Mouse (Mus musculus) midbrain, embryonic 12.5 days (tissue): ENCODE results near the gene Fam19a2. TPM values are rescaled to one million over a fixed set of nuclear protein-coding genes. Genes with fewer than 3 reads are reported as not detected.

ENCODE experiments used
- ATAC-seq: fragments of 200-750 bp; cut with Nextera tagmentation; 2 replicates; pipeline ENCODE4 v1.8.0; 2017; ENCODE audit warnings: low read depth, moderate TSS enrichment, moderate library complexity; ENCODE audit not compliant: low FRiP score
- H3K27ac ChIP-seq: fragments of 300-500 bp; sonication (generic); replicated peaks from 2 replicates; pipeline ENCODE4 v1.5.1; 2016; ENCODE audit warnings: mild to moderate bottlenecking
- H3K27me3 ChIP-seq: fragments of 300-500 bp; sonication (generic); 2 replicates; pipeline ENCODE4 v1.6.1; 2016; ENCODE audit warnings: mild to moderate bottlenecking
- H3K36me3 ChIP-seq: fragments of 300-500 bp; sonication (generic); 2 replicates; pipeline ENCODE4 v1.6.1; 2016
- H3K4me1 ChIP-seq: fragments of 300-500 bp; sonication (generic); 2 replicates; pipeline ENCODE4 v1.6.1; 2016
- H3K4me2 ChIP-seq: fragments of 300-500 bp; sonication (generic); replicated peaks from 2 replicates; pipeline ENCODE4 v1.6.1; 2016; ENCODE audit warnings: mild to moderate bottlenecking, moderate library complexity
- H3K4me3 ChIP-seq: fragments of 300-500 bp; sonication (generic); 2 replicates; pipeline ENCODE4 v1.5.1; 2016; ENCODE audit warnings: mild to moderate bottlenecking
- H3K9ac ChIP-seq: fragments of 300-500 bp; sonication (generic); replicated peaks from 2 replicates; pipeline ENCODE4 v1.6.1; 2016; ENCODE audit warnings: mild to moderate bottlenecking, moderate library complexity
- H3K9me3 ChIP-seq: fragments of 300-500 bp; sonication (generic); 2 replicates; pipeline ENCODE4 v1.6.1; 2016; ENCODE audit warnings: mild to moderate bottlenecking
- WGBS: fragments of 180-500 bp; shearing (Covaris S2); methylation state at CpG from one replicate; pipeline ENCODE4 v1.1.7; 2016; 5-methylcytosine and 5-hydroxymethylcytosine counted together
- polyA plus RNA-seq: library from polyadenylated mRNA; unstranded; fragments of >200 nt; fragmentation: Nextera tagmentation; extraction: Ambion mirVana; gene quantifications from 2 replicates; pipeline ENCODE4 v1.2.1, GENCODE M21; 2016

The Fam19a2 gene
- 11.3 and 12.6 TPM in 2 replicates for polyA plus RNA-seq

- Histone ChIP-seq H3K36me3 (no peaks in the 10 kb centered on the region), H3K4me1 (peaks cover 16% of the 10 kb centered on the region; the same call in 1 of the 2 replicates), H3K4me3 (peak within 1 kb of the TSS; percentile 61), H3K9ac (peak within 1 kb of the TSS; percentile 62), H3K27ac (peak within 1 kb of the TSS; percentile 35; the same call in 1 of the 2 replicates), H3K9me3 (no peaks in the 10 kb centered on the region), H3K27me3 (peaks cover 27% of the 10 kb centered on the region), H3K4me2 (peak within 1 kb of the TSS; percentile 92)
- WGBS = under 1% methylated on average over 12 of the region's 12 CpGs
- peak; percentile 64 for ATAC-seq
Observed at GRCm38 (mm10) chr10:123263876-123264309, at the start of gene Fam19a2. Gene Fam19a2, plus strand, starts transcription at chr10:123263996.

- Histone ChIP-seq H3K27me3 (no peaks in the 10 kb centered on the region), H3K4me1 (no peaks in the 10 kb centered on the region), H3K9me3 (no peaks in the 10 kb centered on the region), H3K36me3 (no peaks in the 10 kb centered on the region), H3K27ac (no peak overlapping the region), H3K4me2 (no peak overlapping the region), H3K4me3 (no peak overlapping the region), H3K9ac (no peak overlapping the region)
- WGBS = 95% methylated on average over 5 of the region's 5 CpGs
- no peak for ATAC-seq
Observed at GRCm38 (mm10) chr10:123222785-123223184, 41.0 kb upstream of the Fam19a2 start.

- H3K4me2 ChIP-seq = no peak overlapping the region
- no peak overlapping the region for H3K27ac ChIP-seq
- no peak overlapping the region for H3K4me3 ChIP-seq
- H3K27me3 ChIP-seq = no peaks in the 10 kb centered on the region
- no peak overlapping the region for H3K9ac ChIP-seq
- 91% methylated on average over 5 of the region's 5 CpGs for WGBS
- ATAC-seq = no peak
- no peaks in the 10 kb centered on the region for H3K9me3 ChIP-seq
- no peaks in the 10 kb centered on the region for H3K36me3 ChIP-seq
- no peaks in the 10 kb centered on the region for H3K4me1 ChIP-seq
Observed at GRCm38 (mm10) chr10:123229420-123229819, 34.4 kb upstream of the Fam19a2 start.

GRCm38 (mm10) chr10:123248063-123248462 lies 15.7 kb upstream of the Fam19a2 start:
- no peaks in the 10 kb centered on the region for H3K4me1 ChIP-seq
- no peak overlapping the region for H3K4me2 ChIP-seq
- no peaks in the 10 kb centered on the region for H3K27me3 ChIP-seq
- H3K36me3 ChIP-seq = no peaks in the 10 kb centered on the region
- no peak for ATAC-seq
- H3K27ac ChIP-seq = no peak overlapping the region
- H3K4me3 ChIP-seq = no peak overlapping the region
- H3K9me3 ChIP-seq = no peaks in the 10 kb centered on the region
- no peak overlapping the region for H3K9ac ChIP-seq
- WGBS = 91% methylated on average over 6 of the region's 6 CpGs

GRCm38 (mm10) chr10:123251904-123252303 lies 11.9 kb upstream of the Fam19a2 start:
- H3K27ac ChIP-seq = no peak overlapping the region
- no peak overlapping the region for H3K4me2 ChIP-seq
- H3K9me3 ChIP-seq = no peaks in the 10 kb centered on the region
- H3K4me1 ChIP-seq = no peaks in the 10 kb centered on the region
- no peak overlapping the region for H3K9ac ChIP-seq
- H3K27me3 ChIP-seq = no peaks in the 10 kb centered on the region
- no peak for ATAC-seq
- 86% methylated on average over 9 of the region's 9 CpGs for WGBS
- H3K4me3 ChIP-seq = no peak overlapping the region
- H3K36me3 ChIP-seq = no peaks in the 10 kb centered on the region

GRCm38 (mm10) chr10:123254299-123254698 lies 9.5 kb upstream of the Fam19a2 start:
- Histone ChIP-seq H3K4me1 (no peaks in the 10 kb centered on the region), H3K4me3 (no peak overlapping the region), H3K9ac (no peak overlapping the region), H3K27me3 (no peaks in the 10 kb centered on the region), H3K9me3 (no peaks in the 10 kb centered on the region), H3K36me3 (no peaks in the 10 kb centered on the region), H3K27ac (no peak overlapping the region), H3K4me2 (no peak overlapping the region)
- ATAC-seq = no peak
- 41% methylated on average over 5 of the region's 5 CpGs for WGBS

- H3K27me3 ChIP-seq = no peaks in the 10 kb centered on the region
- 79% methylated on average over 7 of the region's 7 CpGs for WGBS
Observed at GRCm38 (mm10) chr10:123255674-123256348, 8.0 kb upstream of the Fam19a2 start.

GRCm38 (mm10) chr10:123264461-123265191 lies 830 bp downstream of the Fam19a2 start:
- peak overlapping the region; percentile 92 for H3K4me2 ChIP-seq
- H3K36me3 ChIP-seq = no peaks in the 10 kb centered on the region
- peak overlapping the region; percentile 62 for H3K9ac ChIP-seq
- peaks cover 27% of the 10 kb centered on the region for H3K27me3 ChIP-seq
- ATAC-seq = peak; percentile 74
- H3K9me3 ChIP-seq = no peaks in the 10 kb centered on the region
- WGBS = under 1% methylated on average over 82 of the region's 84 CpGs
- H3K4me1 ChIP-seq = peaks cover 16% of the 10 kb centered on the region; the same call in 1 of the 2 replicates
- peak overlapping the region; percentile 61 for H3K4me3 ChIP-seq
- H3K27ac ChIP-seq = peak overlapping the region; percentile 35; the same call in 1 of the 2 replicates

More at GRCm38 (mm10) chr10:123255674-123256348, 8.0 kb upstream of the Fam19a2 start:
- Histone ChIP-seq H3K4me3 (no peak overlapping the region), H3K4me1 (no peaks in the 10 kb centered on the region), H3K36me3 (no peaks in the 10 kb centered on the region), H3K27ac (no peak overlapping the region), H3K9ac (no peak overlapping the region), H3K9me3 (no peaks in the 10 kb centered on the region), H3K4me2 (no peak overlapping the region)
- ATAC-seq = no peak

GRCm38 (mm10) chr10:123265241-123265790 lies 1.5 kb downstream of the Fam19a2 start:
- peaks cover 16% of the 10 kb centered on the region; the same call in 1 of the 2 replicates for H3K4me1 ChIP-seq
- peak overlapping the region; percentile 92 for H3K4me2 ChIP-seq
- peaks cover 27% of the 10 kb centered on the region for H3K27me3 ChIP-seq
- H3K9ac ChIP-seq = peak overlapping the region; percentile 62
- peak overlapping the region; percentile 61 for H3K4me3 ChIP-seq
- H3K9me3 ChIP-seq = no peaks in the 10 kb centered on the region
- WGBS = under 1% methylated on average over 42 of the region's 50 CpGs
- H3K36me3 ChIP-seq = no peaks in the 10 kb centered on the region
- H3K27ac ChIP-seq = peak overlapping the region; percentile 35; the same call in 1 of the 2 replicates
- ATAC-seq = peak; percentile 54

- no peak overlapping the region for H3K4me2 ChIP-seq
- 84% methylated on average over 10 of the region's 10 CpGs for WGBS
Observed at GRCm38 (mm10) chr10:123268568-123268967, 4.8 kb downstream of the Fam19a2 start.

GRCm38 (mm10) chr10:123274554-123274953 lies 10.8 kb downstream of the Fam19a2 start:
- Histone ChIP-seq H3K4me3 (no peak overlapping the region), H3K4me2 (no peak overlapping the region), H3K27ac (no peak overlapping the region), H3K27me3 (no peaks in the 10 kb centered on the region), H3K36me3 (no peaks in the 10 kb centered on the region), H3K4me1 (no peaks in the 10 kb centered on the region), H3K9me3 (no peaks in the 10 kb centered on the region), H3K9ac (no peak overlapping the region)
- ATAC-seq = no peak
- 77% methylated on average over 11 of the region's 11 CpGs for WGBS

More at GRCm38 (mm10) chr10:123268568-123268967, 4.8 kb downstream of the Fam19a2 start:
- H3K9ac ChIP-seq = no peak overlapping the region
- no peaks in the 10 kb centered on the region for H3K9me3 ChIP-seq
- peaks cover 16% of the 10 kb centered on the region; the same call in 1 of the 2 replicates for H3K4me1 ChIP-seq
- peaks cover 27% of the 10 kb centered on the region for H3K27me3 ChIP-seq
- no peak overlapping the region for H3K4me3 ChIP-seq
- no peak for ATAC-seq
- H3K27ac ChIP-seq = no peak overlapping the region
- no peaks in the 10 kb centered on the region for H3K36me3 ChIP-seq

GRCm38 (mm10) chr10:123307300-123307699 lies 43.5 kb downstream of the Fam19a2 start:
- Histone ChIP-seq H3K4me3 (no peak overlapping the region), H3K9me3 (no peaks in the 10 kb centered on the region), H3K27me3 (no peaks in the 10 kb centered on the region), H3K36me3 (no peaks in the 10 kb centered on the region), H3K27ac (no peak overlapping the region), H3K9ac (no peak overlapping the region), H3K4me1 (no peaks in the 10 kb centered on the region), H3K4me2 (no peak overlapping the region)
- ATAC-seq = no peak
